Mouse (Mus musculus) heart, adult 2 months (tissue): Measurements from ENCODE around the gene Tent5c. TPM values are rescaled to one million over a fixed set of nuclear protein-coding genes. Genes with fewer than 3 reads are reported as not detected.

Source experiments
- DNase-seq, 2 experiments: peaks; one replicate each; pipeline ENCODE4 v3.0.0; 2021
- H3K27ac ChIP-seq: fragments of 200-600 bp; 2 replicates; pipeline ENCODE4 v1.8.1; 2022
- H3K27me3 ChIP-seq: fragments of 200-500 bp; 2 replicates; pipeline ENCODE4 v1.6.1; 2012; ENCODE audit warnings: mild to moderate bottlenecking, low read length, inconsistent platforms, mixed read lengths; ENCODE audit not compliant: control insufficient read depth, insufficient read depth
- H3K36me3 ChIP-seq: fragments of 200-500 bp; 2 replicates; pipeline ENCODE4 v1.6.1; 2012; ENCODE audit warnings: low read length, inconsistent platforms; ENCODE audit not compliant: control insufficient read depth, insufficient read depth
- H3K4me1 ChIP-seq: fragments of 200-500 bp; 2 replicates; pipeline ENCODE4 v1.6.1; 2011; ENCODE audit warnings: low read length; ENCODE audit not compliant: control insufficient read depth, insufficient read depth
- H3K4me3 ChIP-seq: fragments of 200-600 bp; 2 replicates; pipeline ENCODE4 v1.8.1; 2022
- H3K79me2 ChIP-seq: fragments of 200-500 bp; replicated peaks from 2 replicates; pipeline ENCODE4 v1.6.1; 2012; ENCODE audit warnings: mild to moderate bottlenecking, inconsistent platforms, low read length, moderate library complexity, mixed read lengths; ENCODE audit not compliant: control insufficient read depth, insufficient read depth
- H3K9ac ChIP-seq: fragments of 200-500 bp; 2 replicates; pipeline ENCODE4 v1.6.1; 2012; ENCODE audit warnings: low read depth, mild to moderate bottlenecking, control low read depth, inconsistent platforms, low read length, mixed read lengths
- CTCF ChIP-seq: fragments of 200-600 bp; IDR thresholded peaks from 2 replicates; pipeline ENCODE4 v1.8.1; 2022; ENCODE audit warnings: antibody characterized with exemption, mild to moderate bottlenecking, moderate library complexity
- EP300 ChIP-seq: fragments of 200-500 bp; IDR thresholded peaks from 2 replicates; pipeline ENCODE4 v1.6.1; 2011; ENCODE audit warnings: low read depth, low read length, control low read depth; ENCODE audit not compliant: insufficient read depth
- POLR2A ChIP-seq: fragments of 200-500 bp; IDR thresholded peaks from 2 replicates; pipeline ENCODE4 v1.6.1; 2011; ENCODE audit warnings: mild to moderate bottlenecking, low read depth, low read length, control low read depth; ENCODE audit not compliant: insufficient read depth
- WGBS: fragments of 180-500 bp; shearing (Covaris S2); methylation state at CpG from one replicate; pipeline ENCODE4 v1.1.7; 2018; 5-methylcytosine and 5-hydroxymethylcytosine counted together
- intact Hi-C: fragments of 180-260 bp; cut with DNase I; formaldehyde crosslinking; loops from one replicate; pipeline ENCODE4 v1.15.1; 2025
- polyA plus RNA-seq: library from polyadenylated mRNA; depleted of rRNA; stranded (reverse); fragments of >200 nt; gene quantifications from 2 replicates; pipeline ENCODE4 v1.2.3, GENCODE M21; 2012
- total RNA-seq, 2 experiments: library from RNA; stranded (reverse); gene quantifications; 2 replicates each; pipeline ENCODE4 v1.2.3; 2021

Gene Tent5c
- total and polyA plus RNA-seq, 3 experiments = 14.9 to 96.7 (median 20.8) TPM

- Histone ChIP-seq H3K4me1 (no peaks in the 10 kb centered on the region), H3K36me3 (no peaks in the 10 kb centered on the region), H3K27me3 (no peaks in the 10 kb centered on the region), H3K9ac (no peak overlapping the region), H3K4me3 (no peak overlapping the region), H3K27ac (no peak overlapping the region), H3K79me2 (no peaks in the 10 kb centered on the region)
- TF ChIP-seq CTCF (no peak), POLR2A (no peak), EP300 (no peak)
- intact Hi-C loops = no loop called here
- no peak for DNase-seq
- WGBS = 29% methylated on average over 12 of the region's 12 CpGs
Measured at GRCm38 (mm10) chr3:100463160-100463958, 25.8 kb downstream of the Tent5c start.

GRCm38 (mm10) chr3:100462235-100463083 is 26.7 kb downstream of the Tent5c start:
- Histone ChIP-seq H3K4me1 (no peaks in the 10 kb centered on the region), H3K27me3 (no peaks in the 10 kb centered on the region), H3K4me3 (no peak overlapping the region), H3K27ac (no peak overlapping the region), H3K36me3 (no peaks in the 10 kb centered on the region), H3K79me2 (no peaks in the 10 kb centered on the region), H3K9ac (no peak overlapping the region)
- intact Hi-C loops = no loop called here
- TF ChIP-seq CTCF (no peak), EP300 (no peak), POLR2A (no peak)
- no peak for DNase-seq
- WGBS = 68% methylated on average over 8 of the region's 8 CpGs

- Histone ChIP-seq H3K4me1 (no peaks in the 10 kb centered on the region), H3K9ac (no peak overlapping the region), H3K27ac (no peak overlapping the region), H3K79me2 (no peaks in the 10 kb centered on the region), H3K36me3 (no peaks in the 10 kb centered on the region), H3K4me3 (no peak overlapping the region), H3K27me3 (no peaks in the 10 kb centered on the region)
- DNase-seq = no peak
- intact Hi-C loops = no loop called here
- TF ChIP-seq EP300 (no peak), CTCF (no peak), POLR2A (no peak)
- 75% methylated on average over 2 of the region's 2 CpGs for WGBS
Measured at GRCm38 (mm10) chr3:100460510-100460909, 28.6 kb downstream of the Tent5c start.

- no peaks in the 10 kb centered on the region for H3K36me3 ChIP-seq
- TF ChIP-seq EP300 = no peak
- no peak for TF ChIP-seq POLR2A
- no peak for TF ChIP-seq CTCF
- 84% methylated on average over 7 of the region's 7 CpGs for WGBS
- no peaks in the 10 kb centered on the region for H3K4me1 ChIP-seq
- DNase-seq = no peak
- no peak overlapping the region for H3K9ac ChIP-seq
- H3K27ac ChIP-seq = no peak overlapping the region
- H3K4me3 ChIP-seq = no peak overlapping the region
- no peaks in the 10 kb centered on the region for H3K27me3 ChIP-seq
- H3K79me2 ChIP-seq = no peaks in the 10 kb centered on the region
- intact Hi-C loops = no loop called here
Measured at GRCm38 (mm10) chr3:100443798-100444500, 45.2 kb downstream of the Tent5c start.

- TF ChIP-seq EP300 (no peak), POLR2A (no peak), CTCF (no peak)
- no peak overlapping the region for H3K27ac ChIP-seq
- H3K4me3 ChIP-seq = no peak overlapping the region
- WGBS = 68% methylated on average over 6 of the region's 6 CpGs
- H3K4me1 ChIP-seq = no peaks in the 10 kb centered on the region
- H3K27me3 ChIP-seq = no peaks in the 10 kb centered on the region
- no peak overlapping the region for H3K9ac ChIP-seq
- no peaks in the 10 kb centered on the region for H3K36me3 ChIP-seq
- intact Hi-C loops = no loop called here
- H3K79me2 ChIP-seq = no peaks in the 10 kb centered on the region
- no peak for DNase-seq
Measured at GRCm38 (mm10) chr3:100442499-100442898, 46.6 kb downstream of the Tent5c start.
